Mouse (Mus musculus) liver, embryonic 14.5 days (tissue): ENCODE measurements around the gene Matn3. TPM values are rescaled to one million over a fixed set of nuclear protein-coding genes. Genes with fewer than 3 reads are reported as not detected.

Source experiments
- ATAC-seq: fragments of 200-750 bp; cut with Nextera tagmentation; 2 replicates; pipeline ENCODE4 v1.8.0; 2017; ENCODE audit warnings: moderate number of reproducible peaks, mild to moderate bottlenecking, moderate library complexity; ENCODE audit not compliant: insufficient read depth
- DNase-seq, 3 experiments: peaks; one replicate each; pipeline ENCODE4 v3.0.0-alpha.2; 2012 to 2013; ENCODE audit warnings: low read depth in 3 of 3, low spot score in 3 of 3
- H3K27ac ChIP-seq: fragments of 300-500 bp; sonication (generic); 2 replicates; pipeline ENCODE4 v1.5.1; 2014; ENCODE audit warnings: moderate library complexity, mild to moderate bottlenecking, control low read depth, inconsistent platforms
- H3K27me3 ChIP-seq: fragments of 300-500 bp; sonication (generic); 2 replicates; pipeline ENCODE4 v1.6.1; 2014; ENCODE audit warnings: mild to moderate bottlenecking, low read length, moderate library complexity; ENCODE audit not compliant: control insufficient read depth, insufficient read depth
- H3K36me3 ChIP-seq: fragments of 300-500 bp; sonication (generic); replicated peaks from 2 replicates; pipeline ENCODE4 v1.6.1; 2014; ENCODE audit warnings: low read depth; ENCODE audit not compliant: control insufficient read depth, insufficient read depth
- H3K4me1 ChIP-seq, 2 experiments: fragments of 200-500 bp in 1 of 2; fragments of 300-500 bp in 1 of 2; sonication (generic) in 1 of 2; replicated peaks; 2 replicates each; pipeline ENCODE4 v1.6.1; 2012 to 2014; ENCODE audit warnings: antibody characterized with exemption in 1 of 2, inconsistent platforms in 1 of 2, low read length in 1 of 2; ENCODE audit not compliant: control insufficient read depth in 2 of 2, insufficient read depth in 2 of 2
- H3K4me2 ChIP-seq: fragments of 300-500 bp; sonication (generic); 2 replicates; pipeline ENCODE4 v1.6.1; 2014; ENCODE audit warnings: low read depth, mild to moderate bottlenecking, control low read depth, moderate library complexity
- H3K4me3 ChIP-seq, 2 experiments: fragments of 200-500 bp in 1 of 2; fragments of 300-500 bp in 1 of 2; sonication (generic) in 1 of 2; 2 replicates each; pipeline ENCODE4 v1.5.1; 2012 to 2014; ENCODE audit warnings: low read depth in 2 of 2, low read length in 2 of 2, mild to moderate bottlenecking in 2 of 2, control low read depth in 1 of 2, inconsistent platforms in 1 of 2, moderate library complexity in 1 of 2; ENCODE audit not compliant: insufficient read depth in 1 of 2
- H3K9ac ChIP-seq: fragments of 300-500 bp; sonication (generic); replicated peaks from 2 replicates; pipeline ENCODE4 v1.6.1; 2014; ENCODE audit warnings: mild to moderate bottlenecking, control low read depth, moderate library complexity
- H3K9me3 ChIP-seq: fragments of 300-500 bp; sonication (generic); 2 replicates; pipeline ENCODE4 v1.6.1; 2016; ENCODE audit warnings: low read length, mixed read lengths; ENCODE audit not compliant: control insufficient read depth
- CTCF ChIP-seq: IDR thresholded peaks from 2 replicates; pipeline ENCODE4 v1.5.1; 2016; ENCODE audit warnings: antibody characterized with exemption, low read depth, control low read depth
- EP300 ChIP-seq: IDR thresholded peaks from 2 replicates; pipeline ENCODE4 v1.6.1; 2016; ENCODE audit warnings: antibody characterized with exemption, low read depth
- whole genome bisulfite sequencing: fragments of 180-500 bp; shearing (Covaris S2); extraction: QIAGEN DNeasy Blood & Tissue Kit; methylation state at CpG from one replicate; pipeline ENCODE4 v1.1.7; 2014; ENCODE audit not compliant: insufficient replicate concordance; 5-methylcytosine and 5-hydroxymethylcytosine counted together
- polyA plus RNA-seq, 2 experiments: library from polyadenylated mRNA; depleted of rRNA in 1 of 2; stranded (reverse) in 1 of 2; unstranded in 1 of 2; fragments of >200 nt; fragmentation: Nextera tagmentation in 1 of 2; extraction: Ambion mirVana in 1 of 2; gene quantifications; 2 replicates each; pipeline versions ENCODE4 v1.2.1 to v1.2.3; 2012 to 2014

Matn3 gene
- polyA plus RNA-seq, 2 experiments = 0.03 to 0.07 TPM

- peaks cover 5% of the 10 kb centered on the region for H3K36me3 ChIP-seq
- H3K27ac ChIP-seq = peak overlapping the region; percentile 78
- peak overlapping the region; percentile 73 for H3K4me2 ChIP-seq
- no peaks in the 10 kb centered on the region for H3K9me3 ChIP-seq
- H3K4me3 ChIP-seq = peak overlapping the region; percentile 78 to 88; a peak in 2 of 4 replicates
- no peaks in the 10 kb centered on the region for H3K27me3 ChIP-seq
- H3K4me1 ChIP-seq = peaks cover 13 to 17% of the 10 kb centered on the region in 2 experiments
- TF ChIP-seq CTCF (peak; percentile 9; the same call in 1 of the 2 replicates), EP300 (no peak)
- 46% methylated on average over 2 of the region's 2 CpGs for WGBS
- peak overlapping the region; percentile 69 for H3K9ac ChIP-seq
- DNase-seq (no peak), ATAC-seq (no peak)
Observed at GRCm38 (mm10) chr12:8923603-8924002, 24.1 kb upstream of the Matn3 start.

- Histone ChIP-seq H3K4me1 (peaks cover 24 to 25% of the 10 kb centered on the region in 2 experiments), H3K36me3 (peaks cover 5% of the 10 kb centered on the region), H3K27me3 (no peaks in the 10 kb centered on the region), H3K9ac (no peak overlapping the region), H3K4me3 (no peak overlapping the region), H3K27ac (no peak overlapping the region), H3K9me3 (no peaks in the 10 kb centered on the region), H3K4me2 (no peak overlapping the region)
- ATAC-seq (no peak), DNase-seq (no peak)
- TF ChIP-seq EP300 (no peak), CTCF (no peak)
- 83% methylated on average over 3 of the region's 3 CpGs for WGBS
Observed at GRCm38 (mm10) chr12:8927652-8928051, 20.1 kb upstream of the Matn3 start.

GRCm38 (mm10) chr12:8928766-8929165 is 19.0 kb upstream of the Matn3 start:
- WGBS = 74% methylated on average over 4 of the region's 4 CpGs
- TF ChIP-seq EP300 = no peak
- TF ChIP-seq CTCF = no peak
- no peak overlapping the region for H3K27ac ChIP-seq
- no peaks in the 10 kb centered on the region for H3K27me3 ChIP-seq
- peaks cover 16% of the 10 kb centered on the region in 2 experiments for H3K4me1 ChIP-seq
- H3K4me3 ChIP-seq = no peak overlapping the region
- H3K4me2 ChIP-seq = no peak overlapping the region
- DNase-seq (no peak), ATAC-seq (no peak)
- H3K9ac ChIP-seq = no peak overlapping the region
- H3K36me3 ChIP-seq = peaks cover 12% of the 10 kb centered on the region
- H3K9me3 ChIP-seq = no peaks in the 10 kb centered on the region

GRCm38 (mm10) chr12:8931083-8931482 is 16.6 kb upstream of the Matn3 start:
- Histone ChIP-seq H3K4me1 (peaks cover 7 to 13% of the 10 kb centered on the region in 2 experiments), H3K4me2 (no peak overlapping the region; the same call in 1 of the 2 replicates), H3K27me3 (no peaks in the 10 kb centered on the region), H3K9ac (no peak overlapping the region), H3K27ac (no peak overlapping the region), H3K9me3 (no peaks in the 10 kb centered on the region), H3K36me3 (peaks cover 25% of the 10 kb centered on the region), H3K4me3 (no peak overlapping the region)
- no peak for DNase-seq
- TF ChIP-seq EP300 = no peak
- no peak for TF ChIP-seq CTCF
- WGBS = 25% methylated on average over 4 of the region's 4 CpGs
- ATAC-seq = no peak

- WGBS = 81% methylated on average over 5 of the region's 5 CpGs
- no peak for DNase-seq
- peaks cover 39% of the 10 kb centered on the region for H3K36me3 ChIP-seq
- no peak overlapping the region for H3K9ac ChIP-seq
- no peak overlapping the region for H3K4me3 ChIP-seq
- H3K4me1 ChIP-seq = peaks cover 7 to 9% of the 10 kb centered on the region in 2 experiments
- TF ChIP-seq CTCF = no peak
- H3K9me3 ChIP-seq = no peaks in the 10 kb centered on the region
- ATAC-seq = no peak
- H3K27ac ChIP-seq = no peak overlapping the region
- H3K4me2 ChIP-seq = no peak overlapping the region
- H3K27me3 ChIP-seq = no peaks in the 10 kb centered on the region
Observed at GRCm38 (mm10) chr12:8935349-8935748, 12.4 kb upstream of the Matn3 start.
